Comparison of ENCODE assay signal across 15 mouse cellular contexts in genomic region chr9:14247480-14248208, GRCm38 (mm10). TPM values are rescaled to one million over a fixed set of nuclear protein-coding genes. Genes with fewer than 3 reads are reported as not detected.
A peak's percentile ranks its signal among the peaks of the same experiment; 100 is the strongest.
DNase-seq lines count a peak whose midpoint lies in the region; ATAC-seq and TF ChIP-seq lines count a peak whose summit lies in the region.
"Had no signal": no experiment of that assay in that cellular context is flagged by ENCODE, and none has a peak within 500 bp of the region (broad histone marks: within the 10 kb centered on the region; RNA-seq: fewer than 3 reads in every experiment).

No protein-coding gene starts in this region.

- no peaks in the 10 kb centered on the region for H3K36me3 ChIP-seq in heart, embryonic 10.5 days
- H3K36me3 ChIP-seq in CH12.LX (replicated peaks in 1 of 2; ENCODE audit: control insufficient read depth in 1 of 2, insufficient read depth in 1 of 2, low read length in 1 of 2) = no peaks in the 10 kb centered on the region
- H3K36me3 ChIP-seq in embryonic facial prominence, embryonic 14.5 days (ENCODE audit: control insufficient read depth, insufficient read depth, low read length) = no peaks in the 10 kb centered on the region
- H3K36me3 ChIP-seq: liver, embryonic 15.5 days; midbrain, embryonic 12.5 days; neural tube, embryonic 12.5 days had no signal

- in situ Hi-C loops in CH12.LX (cut with MboI; ENCODE audit: low pct_ligation_motif_present, low pct_unique_long_range_greater_than_20kb, low sequenced_read_pairs) = no loop called here

- peaks cover 30% of the 10 kb centered on the region for H3K4me1 ChIP-seq in heart, embryonic 10.5 days
- H3K4me1 ChIP-seq in CH12.LX (ENCODE audit: control insufficient read depth in 1 of 2, insufficient read depth in 2 of 2) = peaks cover 6 to 55% of the 10 kb centered on the region in 2 experiments
- peaks cover 28% of the 10 kb centered on the region for H3K4me1 ChIP-seq in embryonic facial prominence, embryonic 14.5 days (ENCODE audit: control insufficient read depth, insufficient read depth, low read length)

- peak overlapping the region; percentile 59; the same call in 1 of the 2 replicates for H3K27ac ChIP-seq in heart, embryonic 10.5 days
- peak overlapping the region; percentile 64 for H3K27ac ChIP-seq in left cerebral cortex, adult 2 months
- no peak overlapping the region for H3K27ac ChIP-seq in CH12.LX (ENCODE audit: insufficient read depth, low read depth)
- H3K27ac ChIP-seq in embryonic facial prominence, embryonic 14.5 days (replicated peaks; ENCODE audit: low read depth, low read length) = peak overlapping the region; percentile 35
- H3K27ac ChIP-seq: heart, adult 2 months; liver, embryonic 15.5 days; midbrain, embryonic 12.5 days; neural tube, embryonic 12.5 days had no signal

- no peak for DNase-seq in heart, embryonic 10.5 days (ENCODE audit: low spot score)
- DNase-seq in heart, adult 11 months = no peak
- DNase-seq in left cerebral cortex, adult 2 months (ENCODE audit: extremely low spot score in 1 of 2, low spot score in 2 of 2) = peak in 1 of 2 experiments; percentile 18
- no peak for DNase-seq in left cerebral cortex, postnatal 10 days (ENCODE audit: extremely low spot score in 1 of 2, low spot score in 2 of 2)
- DNase-seq in CH12.LX (ENCODE audit: extremely low read depth) = no peak
- DNase-seq in embryonic facial prominence, embryonic 14.5 days (ENCODE audit: low spot score) = peak; percentile 61
- no peak for DNase-seq in testis, postnatal 10 days (ENCODE audit: low spot score)
- no peak for DNase-seq in Muller cell, postnatal 12 days (ENCODE audit: inconsistent ontology term)
- DNase-seq: adrenal gland, postnatal 10 days; heart, adult 2 months; layer of hippocampus, adult 9-11 months had no signal

- intact Hi-C loops in left cerebral cortex, adult 2 months (cut with DNase I) = no loop called here
- intact Hi-C loops in left cerebral cortex, postnatal 10 days (cut with DNase I) = no loop called here

- no peak for TF ChIP-seq POLR2A in CH12.LX (IDR thresholded peaks at IDR 0.05; ENCODE audit: low read depth, low read length)

- no peak overlapping the region for H3K4me3 ChIP-seq in heart, embryonic 10.5 days
- H3K4me3 ChIP-seq in left cerebral cortex, adult 2 months = no peak overlapping the region
- no peak overlapping the region for H3K4me3 ChIP-seq in CH12.LX (replicated peaks in 1 of 3; ENCODE audit: low read depth in 2 of 3, low read length in 2 of 3, poor library complexity in 1 of 3)
- no peak overlapping the region for H3K4me3 ChIP-seq in embryonic facial prominence, embryonic 14.5 days (ENCODE audit: low read depth, low read length)
- H3K4me3 ChIP-seq: heart, adult 2 months; liver, embryonic 15.5 days; midbrain, embryonic 12.5 days; neural tube, embryonic 12.5 days had no signal

- H3K9ac ChIP-seq in CH12.LX (ENCODE audit: insufficient read depth, low read depth) = no peak overlapping the region
- no peak overlapping the region for H3K9ac ChIP-seq in embryonic facial prominence, embryonic 14.5 days (ENCODE audit: low read depth, low read length)
- H3K9ac ChIP-seq: liver, embryonic 15.5 days; midbrain, embryonic 12.5 days; neural tube, embryonic 12.5 days had no signal

- 0 out of 2 replicates have a peak overlapping the region, but pooled peaks have one; percentile 0 for H3K4me2 ChIP-seq in CH12.LX (ENCODE audit: insufficient read depth, low read depth, poor library complexity, severe bottlenecking)
- no peak overlapping the region for H3K4me2 ChIP-seq in embryonic facial prominence, embryonic 14.5 days (ENCODE audit: low read depth, low read length)
- H3K4me2 ChIP-seq: liver, embryonic 15.5 days; midbrain, embryonic 12.5 days; neural tube, embryonic 12.5 days had no signal

- H3K79me2 ChIP-seq in CH12.LX (replicated peaks; ENCODE audit: control insufficient read depth, extremely low read depth, insufficient read depth, poor library complexity, severe bottlenecking) = no peaks in the 10 kb centered on the region

- no peak for TF ChIP-seq EP300 in CH12.LX (IDR thresholded peaks at IDR 0.05; ENCODE audit: low read length)

- TF ChIP-seq CTCF in left cerebral cortex, adult 2 months (IDR thresholded peaks at IDR 0.05) = no peak
- no peak for TF ChIP-seq CTCF in CH12.LX (conservative IDR thresholded peaks at IDR 0.05 in 1 of 2, IDR thresholded peaks at IDR 0.05 in 1 of 2; ENCODE audit: low read depth in 2 of 2, low read length in 2 of 2)

- TF ChIP-seq RAD21 in CH12.LX (IDR thresholded peaks at IDR 0.05; ENCODE audit: low read depth, low read length) = no peak

- 70% methylated on average over 12 of the region's 12 CpGs for WGBS in heart, embryonic 10.5 days
- 52% methylated on average over 12 of the region's 12 CpGs for WGBS in embryonic facial prominence, embryonic 14.5 days

- 0 out of 2 replicates have a peak, but pooled peaks cover 3% of the 10 kb centered on the region for H3K27me3 ChIP-seq in heart, embryonic 10.5 days (ENCODE audit: insufficient read depth, poor library complexity, severe bottlenecking)
- H3K27me3 ChIP-seq in CH12.LX (replicated peaks) = peaks cover 1% of the 10 kb centered on the region
- no peaks in the 10 kb centered on the region for H3K27me3 ChIP-seq in embryonic facial prominence, embryonic 14.5 days (replicated peaks; ENCODE audit: control insufficient read depth, insufficient read depth, low read length)
- H3K27me3 ChIP-seq: liver, embryonic 15.5 days; midbrain, embryonic 12.5 days; neural tube, embryonic 12.5 days had no signal

- ATAC-seq in embryonic facial prominence, embryonic 14.5 days (ENCODE audit: low read depth) = no peak
- ATAC-seq: forebrain, embryonic 16.5 days had no signal

- H3K9me3 ChIP-seq in heart, embryonic 10.5 days = no peaks in the 10 kb centered on the region
- no peaks in the 10 kb centered on the region for H3K9me3 ChIP-seq in CH12.LX (replicated peaks; ENCODE audit: low read length)
- H3K9me3 ChIP-seq in embryonic facial prominence, embryonic 14.5 days (ENCODE audit: control insufficient read depth, low read length) = no peaks in the 10 kb centered on the region
- H3K9me3 ChIP-seq: liver, embryonic 15.5 days; midbrain, embryonic 12.5 days; neural tube, embryonic 12.5 days had no signal

- dilution Hi-C loops in CH12.LX (cut with MboI; ENCODE audit: extremely low pct_ligation_motif_present, extremely low pct_unique_long_range_greater_than_20kb, low sequenced_read_pairs) = no loop called here

TF ChIP-seq in CH12.LX, 34 proteins besides CTCF, POLR2A, EP300 and RAD21:
- TF ChIP-seq UBTF (IDR thresholded peaks at IDR 0.05; ENCODE audit: low read depth, low read length) (no peak), NRF1 (IDR thresholded peaks at IDR 0.05; ENCODE audit: low read depth, low read length) (no peak), MXI1 (IDR thresholded peaks at IDR 0.05; ENCODE audit: low read depth, low read length) (no peak)
TF ChIP-seq in CH12.LX: peak in this region for 0.

RNA-seq across cellular contexts. Expression of gene Sesn3, which starts 27.2 kb away (rescaled TPM):
- 12.3 and 13.6 TPM in 2 replicates for polyA plus RNA-seq in heart, embryonic 10.5 days (2016; fragmentation: Nextera tagmentation; extraction: Ambion mirVana)
- 100 to 1,000 TPM; 111 to 118 TPM for total RNA-seq in left cerebral cortex, adult 2 months (2021)
- 10 to 100 TPM; 90.4 to 95.2 TPM for total RNA-seq in left cerebral cortex, postnatal 10 days (2021)
- total RNA-seq in CH12.LX (2012; rRNA removed) (3.8 and 4.6 TPM in 2 replicates), CH12.LX (2014; rRNA removed) (3.9 TPM in 2 replicates)
- polyA plus RNA-seq in CH12.LX (2012; ENCODE audit: insufficient read length, low read depth) = 14.3 and 16.1 TPM in 2 replicates
- 21.7 and 25.8 TPM in 2 replicates for polyA plus RNA-seq in embryonic facial prominence, embryonic 14.5 days (2014; fragmentation: Nextera tagmentation; extraction: Ambion mirVana)

Comparison
In these comparisons a context has a peak if more than half of its experiments do, and no peak if none do; other contexts are left out.
1. RNA of gene Sesn3, which starts 27.2 kb away (total RNA-seq): 111 to 118 TPM in left cerebral cortex, adult 2 months and 90.4 to 95.2 TPM in left cerebral cortex, postnatal 10 days; 3.8 to 4.6 TPM in CH12.LX; every median in the first group is over 10 times any median in the second.